Mouse (Mus musculus): ENCODE results near the gene 5830473C10Rik. TPM values are rescaled to one million over a fixed set of nuclear protein-coding genes. Genes with fewer than 3 reads are reported as not detected.
"Not testable (repeated sequence)": the region's sequence is repeated elsewhere in the genome, so short reads cannot be mapped to it uniquely, and the experiment has no call there.

5830473C10Rik gene
- polyA plus RNA-seq, 1 experiment from 2014 or later: not detected

- H3K36me3 ChIP-seq: no peaks in the 10 kb centered on the region
- H3K27me3 ChIP-seq: no peaks in the 10 kb centered on the region
- H3K9me3 ChIP-seq: no peaks in the 10 kb centered on the region
- WGBS: 13% methylated on average over 6 of the region's 6 CpGs
- no peak for ATAC-seq (ENCODE audit: insufficient number of reproducible peaks, insufficient read depth, low FRiP score, low TSS enrichment, low read depth)
- no peak overlapping the region for H3K4me2 ChIP-seq
- H3K4me3 ChIP-seq: no peak overlapping the region
- no peak overlapping the region for H3K9ac ChIP-seq
- 0 out of 2 replicates have a peak, but pooled peaks cover 4% of the 10 kb centered on the region for H3K4me1 ChIP-seq
- H3K27ac ChIP-seq: no peak overlapping the region
These were observed 40.6 kb downstream of the 5830473C10Rik start for GRCm38 (mm10) chr5:90601469-90601868.

- Histone ChIP-seq H3K9me3 (no peaks in the 10 kb centered on the region), H3K36me3 (no peaks in the 10 kb centered on the region), H3K4me1 (0 out of 2 replicates have a peak, but pooled peaks cover 4% of the 10 kb centered on the region), H3K27me3 (no peaks in the 10 kb centered on the region), H3K4me2 (no peak overlapping the region), H3K4me3 (no peak overlapping the region), H3K9ac (no peak overlapping the region), H3K27ac (no peak overlapping the region)
- WGBS: 62% methylated on average over 13 of the region's 13 CpGs
- ATAC-seq (ENCODE audit: insufficient number of reproducible peaks, insufficient read depth, low FRiP score, low TSS enrichment, low read depth): no peak
These were observed 42.6 kb downstream of the 5830473C10Rik start for GRCm38 (mm10) chr5:90603407-90603923.

- WGBS: 51% methylated on average over 11 of the region's 11 CpGs
- no peak overlapping the region for H3K4me2 ChIP-seq
- peaks cover 10% of the 10 kb centered on the region; the same call in 1 of the 2 replicates for H3K4me1 ChIP-seq
- ATAC-seq (ENCODE audit: insufficient number of reproducible peaks, insufficient read depth, low FRiP score, low TSS enrichment, low read depth): no peak
- H3K9ac ChIP-seq: no peak overlapping the region
- no peak overlapping the region for H3K4me3 ChIP-seq
- H3K9me3 ChIP-seq: no peaks in the 10 kb centered on the region
- H3K27ac ChIP-seq: no peak overlapping the region
- no peaks in the 10 kb centered on the region for H3K27me3 ChIP-seq
- H3K36me3 ChIP-seq: no peaks in the 10 kb centered on the region
These were observed 48.0 kb downstream of the 5830473C10Rik start for GRCm38 (mm10) chr5:90608906-90609305.

- Histone ChIP-seq H3K4me1 (peaks cover 10% of the 10 kb centered on the region; the same call in 1 of the 2 replicates), H3K36me3 (no peaks in the 10 kb centered on the region), H3K27ac (no peak overlapping the region), H3K4me3 (no peak overlapping the region), H3K27me3 (no peaks in the 10 kb centered on the region), H3K4me2 (no peak overlapping the region), H3K9me3 (no peaks in the 10 kb centered on the region), H3K9ac (no peak overlapping the region)
- ATAC-seq (ENCODE audit: insufficient number of reproducible peaks, insufficient read depth, low FRiP score, low TSS enrichment, low read depth): no peak
- WGBS: 77% methylated on average over 3 of the region's 3 CpGs
These were observed 50.5 kb downstream of the 5830473C10Rik start for GRCm38 (mm10) chr5:90611388-90611787.

- Histone ChIP-seq H3K4me3 (no peak overlapping the region), H3K9ac (no peak overlapping the region), H3K9me3 (no peaks in the 10 kb centered on the region), H3K4me1 (peaks cover 10% of the 10 kb centered on the region; the same call in 1 of the 2 replicates), H3K36me3 (no peaks in the 10 kb centered on the region), H3K27ac (no peak overlapping the region), H3K4me2 (no peak overlapping the region), H3K27me3 (no peaks in the 10 kb centered on the region)
- WGBS: 86% methylated on average over 6 of the region's 6 CpGs
- no peak for ATAC-seq (ENCODE audit: insufficient number of reproducible peaks, insufficient read depth, low FRiP score, low TSS enrichment, low read depth)
These were observed 51.2 kb downstream of the 5830473C10Rik start for GRCm38 (mm10) chr5:90611996-90612611.

GRCm38 (mm10) chr5:90612751-90613150 lies 51.8 kb downstream of the 5830473C10Rik start:
- H3K27me3 ChIP-seq; H3K36me3 ChIP-seq; H3K4me3 ChIP-seq; ATAC-seq (ENCODE audit: insufficient number of reproducible peaks, insufficient read depth, low FRiP score, low TSS enrichment, low read depth); H3K4me2 ChIP-seq; H3K9me3 ChIP-seq; H3K27ac ChIP-seq; H3K9ac ChIP-seq: not testable (repeated sequence)
- peaks cover 10% of the 10 kb centered on the region; the same call in 1 of the 2 replicates for H3K4me1 ChIP-seq
- 68% methylated on average over 1 of the region's 1 CpGs for WGBS

- Histone ChIP-seq H3K27me3 (no peaks in the 10 kb centered on the region), H3K27ac (no peak overlapping the region), H3K9ac (no peak overlapping the region), H3K4me3 (no peak overlapping the region), H3K4me2 (no peak overlapping the region), H3K4me1 (no peaks in the 10 kb centered on the region), H3K36me3 (no peaks in the 10 kb centered on the region), H3K9me3 (no peaks in the 10 kb centered on the region)
- WGBS: 90% methylated on average over 3 of the region's 3 CpGs
- ATAC-seq (ENCODE audit: insufficient number of reproducible peaks, insufficient read depth, low FRiP score, low TSS enrichment, low read depth): no peak
These were observed 57.0 kb downstream of the 5830473C10Rik start for GRCm38 (mm10) chr5:90617859-90618258.

GRCm38 (mm10) chr5:90621316-90621715 lies 60.4 kb downstream of the 5830473C10Rik start:
- Histone ChIP-seq H3K27ac (no peak overlapping the region), H3K36me3 (no peaks in the 10 kb centered on the region), H3K27me3 (no peaks in the 10 kb centered on the region), H3K9ac (no peak overlapping the region), H3K4me3 (no peak overlapping the region), H3K9me3 (no peaks in the 10 kb centered on the region), H3K4me1 (peaks cover 5% of the 10 kb centered on the region; the same call in 1 of the 2 replicates), H3K4me2 (no peak overlapping the region)
- ATAC-seq (ENCODE audit: insufficient number of reproducible peaks, insufficient read depth, low FRiP score, low TSS enrichment, low read depth): no peak
- 92% methylated on average over 2 of the region's 2 CpGs for WGBS

- WGBS: 88% methylated on average over 6 of the region's 6 CpGs
These were observed 60.8 kb downstream of the 5830473C10Rik start for GRCm38 (mm10) chr5:90621726-90622125.

GRCm38 (mm10) chr5:90623209-90623608 lies 62.3 kb downstream of the 5830473C10Rik start:
- ATAC-seq (ENCODE audit: insufficient number of reproducible peaks, insufficient read depth, low FRiP score, low TSS enrichment, low read depth): no peak; the same call in 1 of the 2 replicates
- WGBS: 64% methylated on average over 2 of the region's 2 CpGs

More at GRCm38 (mm10) chr5:90621726-90622125, 60.8 kb downstream of the 5830473C10Rik start:
- H3K4me3 ChIP-seq: no peak overlapping the region
- H3K4me1 ChIP-seq: peaks cover 5% of the 10 kb centered on the region; the same call in 1 of the 2 replicates
- H3K27ac ChIP-seq: no peak overlapping the region
- H3K27me3 ChIP-seq: no peaks in the 10 kb centered on the region
- no peak overlapping the region for H3K4me2 ChIP-seq
- H3K9ac ChIP-seq: no peak overlapping the region
- no peak for ATAC-seq (ENCODE audit: insufficient number of reproducible peaks, insufficient read depth, low FRiP score, low TSS enrichment, low read depth)
- no peaks in the 10 kb centered on the region for H3K9me3 ChIP-seq
- H3K36me3 ChIP-seq: no peaks in the 10 kb centered on the region

GRCm38 (mm10) chr5:90624708-90625425 lies 64.0 kb downstream of the 5830473C10Rik start:
- 83% methylated on average over 18 of the region's 18 CpGs for WGBS

More at GRCm38 (mm10) chr5:90623209-90623608, 62.3 kb downstream of the 5830473C10Rik start:
- H3K36me3 ChIP-seq: no peaks in the 10 kb centered on the region
- no peak overlapping the region for H3K9ac ChIP-seq
- H3K9me3 ChIP-seq: no peaks in the 10 kb centered on the region
- no peak overlapping the region for H3K4me3 ChIP-seq
- H3K4me2 ChIP-seq: no peak overlapping the region
- H3K27ac ChIP-seq: no peak overlapping the region
- H3K4me1 ChIP-seq: peaks cover 5% of the 10 kb centered on the region; the same call in 1 of the 2 replicates
- no peaks in the 10 kb centered on the region for H3K27me3 ChIP-seq

More at GRCm38 (mm10) chr5:90624708-90625425, 64.0 kb downstream of the 5830473C10Rik start:
- no peak overlapping the region for H3K27ac ChIP-seq
- no peak overlapping the region for H3K4me3 ChIP-seq
- H3K4me1 ChIP-seq: peaks cover 5% of the 10 kb centered on the region; the same call in 1 of the 2 replicates
- H3K36me3 ChIP-seq: no peaks in the 10 kb centered on the region
- no peak overlapping the region for H3K4me2 ChIP-seq
- H3K27me3 ChIP-seq: no peaks in the 10 kb centered on the region
- no peak overlapping the region for H3K9ac ChIP-seq
- ATAC-seq (ENCODE audit: insufficient number of reproducible peaks, insufficient read depth, low FRiP score, low TSS enrichment, low read depth): no peak
- H3K9me3 ChIP-seq: no peaks in the 10 kb centered on the region

All from embryonic facial prominence, embryonic 13.5 days (tissue).